Mouse (Mus musculus): ENCODE measurements at regions not wholly inside any gene's neighbourhood (a gene's known extent, or its start where the extent isn't known, plus 50 kb on each side); places are given as distances from the start of the nearest gene placed in this dataset.

- no peak for DNase-seq (ENCODE audit: low read depth, low spot score)
- 78% methylated on average over 5 of the region's 5 CpGs for WGBS
These were observed 268.2 kb downstream of the Hivep2 start for GRCm38 (mm10) chr10:14234005-14234602.

GRCm38 (mm10) chr10:14233335-14233734, 267.5 kb downstream of the Hivep2 start:
- DNase-seq (ENCODE audit: low read depth, low spot score): peak; percentile 45
- WGBS: 15% methylated on average over 3 of the region's 3 CpGs

- WGBS: 12% methylated on average over 1 of the region's 1 CpGs
- no peak for DNase-seq (ENCODE audit: low read depth, low spot score)
These were observed 265.6 kb downstream of the Hivep2 start for GRCm38 (mm10) chr10:14231464-14231863.

- DNase-seq (ENCODE audit: low read depth, low spot score): no peak
- WGBS: 88% methylated on average over 1 of the region's 1 CpGs
These were observed 251.4 kb downstream of the Hivep2 start for GRCm38 (mm10) chr10:14217284-14217683.

- DNase-seq (ENCODE audit: low read depth, low spot score): no peak
- 77% methylated on average over 10 of the region's 10 CpGs for WGBS
These were observed 250.5 kb downstream of the Hivep2 start for GRCm38 (mm10) chr10:14216191-14216992.

- DNase-seq (ENCODE audit: low read depth, low spot score): no peak
- 74% methylated on average over 4 of the region's 4 CpGs for WGBS
These were observed 249.6 kb downstream of the Hivep2 start for GRCm38 (mm10) chr10:14215512-14215911.

GRCm38 (mm10) chr10:14213536-14213935, 247.7 kb downstream of the Hivep2 start:
- 51% methylated on average over 5 of the region's 5 CpGs for WGBS
- DNase-seq (ENCODE audit: low read depth, low spot score): no peak

- DNase-seq (ENCODE audit: low read depth, low spot score): no peak
- WGBS: 32% methylated on average over 6 of the region's 6 CpGs
These were observed 246.1 kb downstream of the Hivep2 start for GRCm38 (mm10) chr10:14211926-14212325.

GRCm38 (mm10) chr10:14211481-14211880, 245.6 kb downstream of the Hivep2 start:
- no peak for DNase-seq (ENCODE audit: low read depth, low spot score)
- WGBS: 76% methylated on average over 6 of the region's 6 CpGs

- 90% methylated on average over 8 of the region's 8 CpGs for WGBS
- no peak for DNase-seq (ENCODE audit: low read depth, low spot score)
These were observed 244.6 kb downstream of the Hivep2 start for GRCm38 (mm10) chr10:14210445-14210844.

GRCm38 (mm10) chr10:14210045-14210444, 244.2 kb downstream of the Hivep2 start:
- no peak for DNase-seq (ENCODE audit: low read depth, low spot score)
- 83% methylated on average over 6 of the region's 6 CpGs for WGBS

GRCm38 (mm10) chr10:14208206-14208605, 242.3 kb downstream of the Hivep2 start:
- WGBS: 62% methylated on average over 6 of the region's 6 CpGs
- DNase-seq (ENCODE audit: low read depth, low spot score): no peak

GRCm38 (mm10) chr10:14207616-14208015, 241.7 kb downstream of the Hivep2 start:
- DNase-seq (ENCODE audit: low read depth, low spot score): no peak
- 51% methylated on average over 5 of the region's 5 CpGs for WGBS

GRCm38 (mm10) chr10:14207051-14207570, 241.2 kb downstream of the Hivep2 start:
- 66% methylated on average over 5 of the region's 5 CpGs for WGBS
- no peak for DNase-seq (ENCODE audit: low read depth, low spot score)

Data from large intestine, adult 2 months (tissue).